Mouse (Mus musculus) liver, embryonic 11.5 days (tissue): ENCODE measurements around the gene Kpna6. TPM values are rescaled to one million over a fixed set of nuclear protein-coding genes. Genes with fewer than 3 reads are reported as not detected.
A peak's percentile ranks its signal among the peaks of the same experiment; 100 is the strongest.

Source experiments
- ATAC-seq: fragments of 200-750 bp; cut with Nextera tagmentation; replicated peaks from 2 replicates; pipeline ENCODE4 v1.8.0; 2017; ENCODE audit warnings: moderate number of reproducible peaks, mild to moderate bottlenecking, moderate TSS enrichment, moderate library complexity; ENCODE audit not compliant: low FRiP score
- DNase-seq: peaks from one replicate; pipeline ENCODE4 v3.0.0-alpha.2; 2017; ENCODE audit warnings: low spot score
- H3K27ac ChIP-seq: fragments of 300-500 bp; sonication (generic); 2 replicates; pipeline ENCODE4 v1.5.1; 2014; ENCODE audit warnings: mild to moderate bottlenecking, low read depth, low read length, control low read depth
- H3K27me3 ChIP-seq: fragments of 300-500 bp; sonication (generic); replicated peaks from 2 replicates; pipeline ENCODE4 v1.6.1; 2014; ENCODE audit warnings: low read length, mixed read lengths; ENCODE audit not compliant: control insufficient read depth, insufficient read depth
- H3K36me3 ChIP-seq: fragments of 300-500 bp; sonication (generic); 2 replicates; pipeline ENCODE4 v1.6.1; 2014; ENCODE audit warnings: mild to moderate bottlenecking, low read length, moderate library complexity, mixed read lengths; ENCODE audit not compliant: control insufficient read depth, insufficient read depth
- H3K4me1 ChIP-seq: fragments of 300-500 bp; sonication (generic); replicated peaks from 2 replicates; pipeline ENCODE4 v1.6.1; 2014; ENCODE audit warnings: low read length, mixed read lengths; ENCODE audit not compliant: control insufficient read depth, insufficient read depth
- H3K4me2 ChIP-seq: fragments of 300-500 bp; sonication (generic); 2 replicates; pipeline ENCODE4 v1.6.1; 2014; ENCODE audit warnings: mild to moderate bottlenecking, control low read depth, moderate library complexity
- H3K4me3 ChIP-seq: fragments of 300-500 bp; sonication (generic); 2 replicates; pipeline ENCODE4 v1.5.1; 2014; ENCODE audit warnings: low read depth, low read length, control low read depth
- H3K9ac ChIP-seq: fragments of 300-500 bp; sonication (generic); 2 replicates; pipeline ENCODE4 v1.6.1; 2014; ENCODE audit warnings: low read depth, low read length, control low read depth
- H3K9me3 ChIP-seq: fragments of 300-500 bp; sonication (generic); 2 replicates; pipeline ENCODE4 v1.6.1; 2016; ENCODE audit warnings: low read length, inconsistent platforms, mixed read lengths; ENCODE audit not compliant: control insufficient read depth
- WGBS: fragments of 180-500 bp; shearing (Covaris S2); extraction: QIAGEN DNeasy Blood & Tissue Kit; methylation state at CpG from one replicate; pipeline ENCODE4 v1.1.7; 2014; 5-methylcytosine and 5-hydroxymethylcytosine counted together
- polyA plus RNA-seq: library from polyadenylated mRNA; unstranded; fragments of >200 nt; fragmentation: Nextera tagmentation; extraction: Ambion mirVana; gene quantifications from 2 replicates; pipeline ENCODE4 v1.2.1, GENCODE M21; 2014

The Kpna6 gene
- polyA plus RNA-seq, 1 experiment from 2014 or later, result 11.7 TPM

GRCm38 (mm10) chr4:129697191-129697590 is 24.6 kb upstream of the Kpna6 start:
- H3K27ac ChIP-seq, result peak overlapping the region; percentile 78; the same call in 1 of the 2 replicates
- no peak for DNase-seq
- H3K27me3 ChIP-seq, result no peaks in the 10 kb centered on the region
- H3K4me3 ChIP-seq, result peak overlapping the region; percentile 83
- H3K4me1 ChIP-seq, result peaks cover 13% of the 10 kb centered on the region
- H3K9me3 ChIP-seq, result no peaks in the 10 kb centered on the region
- H3K4me2 ChIP-seq, result peak overlapping the region; percentile 84
- H3K9ac ChIP-seq, result peak overlapping the region; percentile 81
- no peak for ATAC-seq
- WGBS, result 79% methylated on average over 7 of the region's 7 CpGs
- peaks cover 13% of the 10 kb centered on the region for H3K36me3 ChIP-seq

- Histone ChIP-seq H3K36me3 (peaks cover 21% of the 10 kb centered on the region), H3K4me3 (peak within 1 kb of the TSS; percentile 83), H3K9ac (peak within 1 kb of the TSS; percentile 81), H3K27ac (peak within 1 kb of the TSS; percentile 78), H3K27me3 (no peaks in the 10 kb centered on the region), H3K9me3 (no peaks in the 10 kb centered on the region), H3K4me2 (peak within 1 kb of the TSS; percentile 84), H3K4me1 (peaks cover 11% of the 10 kb centered on the region)
- DNase-seq (peak; percentile 94), ATAC-seq (peak; percentile 88)
- under 1% methylated on average over 57 of the region's 57 CpGs for WGBS
These were observed 23.8 kb upstream of the Kpna6 start, which contains the start of gene Tmem39b for GRCm38 (mm10) chr4:129696158-129696985. Gene Tmem39b, minus strand, starts transcription at chr4:129696838.

- Histone ChIP-seq H3K9me3 (no peaks in the 10 kb centered on the region), H3K4me1 (peaks cover 11% of the 10 kb centered on the region), H3K9ac (peak overlapping the region; percentile 81), H3K4me3 (peak overlapping the region; percentile 83), H3K4me2 (peak overlapping the region; percentile 84), H3K27me3 (no peaks in the 10 kb centered on the region), H3K27ac (peak overlapping the region; percentile 78; the same call in 1 of the 2 replicates), H3K36me3 (peaks cover 24% of the 10 kb centered on the region)
- DNase-seq (no peak), ATAC-seq (no peak; the same call in 1 of the 2 replicates)
- 19% methylated on average over 6 of the region's 6 CpGs for whole genome bisulfite sequencing
These were observed 23.2 kb upstream of the Kpna6 start for GRCm38 (mm10) chr4:129695815-129696157.

GRCm38 (mm10) chr4:129684531-129684930 is 12.0 kb upstream of the Kpna6 start:
- 90% methylated on average over 6 of the region's 6 CpGs for WGBS
- Histone ChIP-seq H3K9me3 (no peaks in the 10 kb centered on the region), H3K9ac (no peak overlapping the region), H3K4me3 (no peak overlapping the region), H3K4me1 (no peaks in the 10 kb centered on the region), H3K4me2 (no peak overlapping the region), H3K36me3 (peaks cover 22% of the 10 kb centered on the region), H3K27me3 (no peaks in the 10 kb centered on the region), H3K27ac (no peak overlapping the region)
- DNase-seq, result no peak
- no peak for ATAC-seq

GRCm38 (mm10) chr4:129683901-129684493 is 11.4 kb upstream of the Kpna6 start:
- ATAC-seq (no peak), DNase-seq (no peak)
- H3K27ac ChIP-seq, result no peak overlapping the region
- H3K4me3 ChIP-seq, result no peak overlapping the region
- no peaks in the 10 kb centered on the region for H3K4me1 ChIP-seq
- no peak overlapping the region for H3K9ac ChIP-seq
- H3K27me3 ChIP-seq, result no peaks in the 10 kb centered on the region
- WGBS, result 86% methylated on average over 11 of the region's 11 CpGs
- H3K36me3 ChIP-seq, result peaks cover 22% of the 10 kb centered on the region
- no peaks in the 10 kb centered on the region for H3K9me3 ChIP-seq
- no peak overlapping the region for H3K4me2 ChIP-seq

- no peak overlapping the region for H3K4me3 ChIP-seq
- peaks cover 23% of the 10 kb centered on the region for H3K36me3 ChIP-seq
- DNase-seq (no peak), ATAC-seq (no peak)
- no peaks in the 10 kb centered on the region for H3K4me1 ChIP-seq
- no peak overlapping the region for H3K4me2 ChIP-seq
- no peak overlapping the region for H3K9ac ChIP-seq
- H3K27ac ChIP-seq, result no peak overlapping the region
- no peaks in the 10 kb centered on the region for H3K9me3 ChIP-seq
- WGBS, result 90% methylated on average over 11 of the region's 11 CpGs
- H3K27me3 ChIP-seq, result no peaks in the 10 kb centered on the region
These were observed 9.3 kb upstream of the Kpna6 start for GRCm38 (mm10) chr4:129681837-129682236.

- Histone ChIP-seq H3K27ac (peak overlapping the region; percentile 76), H3K36me3 (peaks cover 9% of the 10 kb centered on the region), H3K9ac (peak overlapping the region; percentile 92), H3K9me3 (no peaks in the 10 kb centered on the region), H3K4me1 (peaks cover 15% of the 10 kb centered on the region), H3K4me2 (peak overlapping the region; percentile 77), H3K4me3 (peak overlapping the region; percentile 95), H3K27me3 (no peaks in the 10 kb centered on the region)
- WGBS, result 6% methylated on average over 10 of the region's 10 CpGs
- ATAC-seq, result no peak
- no peak for DNase-seq
These were observed 397 bp upstream of the Kpna6 start for GRCm38 (mm10) chr4:129672878-129673449.

- no peak for DNase-seq
- Histone ChIP-seq H3K4me2 (peak overlapping the region; percentile 77), H3K4me3 (peak overlapping the region; percentile 95), H3K36me3 (peaks cover 7% of the 10 kb centered on the region), H3K27me3 (no peaks in the 10 kb centered on the region), H3K9ac (peak overlapping the region; percentile 92), H3K27ac (peak overlapping the region; percentile 76), H3K4me1 (peaks cover 15% of the 10 kb centered on the region), H3K9me3 (no peaks in the 10 kb centered on the region)
- 6% methylated on average over 12 of the region's 12 CpGs for WGBS
- ATAC-seq, result peak; percentile 60
These were observed 980 bp downstream of the Kpna6 start for GRCm38 (mm10) chr4:129671491-129672082.
